Mouse (Mus musculus) lung, postnatal 0 days (tissue): ENCODE measurements around the gene Tia1.

Experiments used
- CTCF ChIP-seq: IDR thresholded peaks from 2 replicates; pipeline ENCODE4 v1.5.1; 2016; ENCODE audit warnings: antibody characterized with exemption, mild to moderate bottlenecking
- EP300 ChIP-seq: IDR thresholded peaks from 2 replicates; pipeline ENCODE4 v1.6.1; 2016; ENCODE audit warnings: antibody characterized with exemption, mild to moderate bottlenecking, control low read depth

DNA sequence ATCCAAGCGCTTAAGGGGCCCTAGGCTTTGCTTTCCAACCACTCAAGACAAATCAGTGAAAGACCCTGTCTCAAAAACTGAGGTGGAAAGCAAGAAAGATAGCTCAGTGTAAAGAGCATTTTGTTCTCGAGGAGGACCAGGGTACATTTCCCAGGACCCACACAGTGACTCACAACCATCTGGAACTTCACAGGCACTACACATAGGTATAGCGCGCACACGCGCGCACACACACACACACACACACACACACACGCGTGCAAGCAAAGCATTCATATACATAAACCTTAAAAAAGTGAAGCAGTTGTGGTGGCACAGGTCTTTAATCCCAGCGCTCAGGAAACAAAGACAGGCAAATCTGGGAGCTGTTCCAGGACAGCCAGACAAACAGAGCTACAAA, 37.6 kb downstream of the Tia1 start:
- TF ChIP-seq CTCF (no peak), EP300 (no peak)
